ENCODE assay signal across 9 mouse cellular contexts in genomic region chr5:74792936-74793335, GRCm38 (mm10).
DNase-seq lines count a peak whose midpoint lies in the region; ATAC-seq lines count a peak whose summit lies in the region.
"Had no signal": no experiment of that assay in that cellular context is flagged by ENCODE, and none has a peak within 500 bp of the region (broad histone marks: within the 10 kb centered on the region; RNA-seq: fewer than 3 reads in every experiment).

No protein-coding gene starts in this region.

- ATAC-seq in lung, embryonic 16.5 days (ENCODE audit: low read depth): peak; percentile 43
- ATAC-seq in heart, embryonic 14.5 days (ENCODE audit: insufficient number of reproducible peaks, insufficient read depth, low FRiP score, low read depth): no peak
- ATAC-seq in stomach, embryonic 15.5 days (ENCODE audit: insufficient read depth, low FRiP score, low read depth): no peak

- H3K27ac ChIP-seq in lung, embryonic 16.5 days (ENCODE audit: low read length): peak overlapping the region; percentile 90
- peak overlapping the region; percentile 52 to 59 for H3K27ac ChIP-seq in heart, embryonic 14.5 days (replicated peaks in 1 of 2; ENCODE audit: control insufficient read depth in 1 of 2, insufficient read depth in 1 of 2, low read depth in 2 of 2, low read length in 2 of 2)
- peak overlapping the region; percentile 86 for H3K27ac ChIP-seq in stomach, embryonic 15.5 days

- no peaks in the 10 kb centered on the region for H3K36me3 ChIP-seq in lung, embryonic 16.5 days (ENCODE audit: control insufficient read depth, insufficient read depth, low read length)
- no peaks in the 10 kb centered on the region for H3K36me3 ChIP-seq in heart, embryonic 14.5 days (ENCODE audit: control insufficient read depth, insufficient read depth, low read length)
- H3K36me3 ChIP-seq in stomach, embryonic 15.5 days: no peaks in the 10 kb centered on the region
- H3K36me3 ChIP-seq: G1E had no signal

- no peak overlapping the region for H3K4me2 ChIP-seq in lung, embryonic 16.5 days (ENCODE audit: low read depth, low read length)
- no peak overlapping the region for H3K4me2 ChIP-seq in heart, embryonic 14.5 days (ENCODE audit: low read length)
- H3K4me2 ChIP-seq in stomach, embryonic 15.5 days: no peak overlapping the region

- no peaks in the 10 kb centered on the region for H3K27me3 ChIP-seq in lung, embryonic 16.5 days (ENCODE audit: control insufficient read depth, insufficient read depth, low read depth, low read length)
- H3K27me3 ChIP-seq in heart, embryonic 14.5 days (ENCODE audit: control insufficient read depth, insufficient read depth, low read length): peaks cover 12% of the 10 kb centered on the region
- no peaks in the 10 kb centered on the region for H3K27me3 ChIP-seq in stomach, embryonic 15.5 days (replicated peaks)

- H3K4me1 ChIP-seq in lung, embryonic 16.5 days (replicated peaks; ENCODE audit: control insufficient read depth, insufficient read depth, low read length): peaks cover 21% of the 10 kb centered on the region
- peaks cover 6 to 13% of the 10 kb centered on the region in 2 experiments; a peak in 3 of 4 replicates for H3K4me1 ChIP-seq in heart, embryonic 14.5 days (ENCODE audit: control insufficient read depth in 2 of 2, insufficient read depth in 2 of 2, low read length in 2 of 2)
- H3K4me1 ChIP-seq in stomach, embryonic 15.5 days: peaks cover 14% of the 10 kb centered on the region

- no peak for DNase-seq in lung, postnatal 14 days
- peak; percentile 41 for DNase-seq in kidney, postnatal 14 days
- DNase-seq in thymus, postnatal 14 days: no peak
- DNase-seq in frontal cortex, postnatal 14 days (ENCODE audit: low spot score in 2 of 2): no peak
- DNase-seq in spleen, postnatal 4 days (ENCODE audit: low spot score in 2 of 2): no peak

- H3K9me3 ChIP-seq in lung, embryonic 16.5 days (ENCODE audit: control insufficient read depth, low read length): no peaks in the 10 kb centered on the region
- no peaks in the 10 kb centered on the region; the same call in 1 of the 2 replicates for H3K9me3 ChIP-seq in heart, embryonic 14.5 days (ENCODE audit: control insufficient read depth, low read length)
- H3K9me3 ChIP-seq in stomach, embryonic 15.5 days: no peaks in the 10 kb centered on the region
- H3K9me3 ChIP-seq: G1E had no signal

- no peak overlapping the region for H3K9ac ChIP-seq in lung, embryonic 16.5 days (ENCODE audit: low read length)
- no peak overlapping the region for H3K9ac ChIP-seq in heart, embryonic 14.5 days (ENCODE audit: low read length)
- H3K9ac ChIP-seq in stomach, embryonic 15.5 days: no peak overlapping the region

- 16% methylated on average over 8 of the region's 8 CpGs for WGBS in lung, embryonic 16.5 days
- 39% methylated on average over 8 of the region's 8 CpGs for WGBS in heart, embryonic 14.5 days
- WGBS in stomach, embryonic 15.5 days: 21% methylated on average over 8 of the region's 8 CpGs

- H3K4me3 ChIP-seq in lung, embryonic 16.5 days (ENCODE audit: low read length): no peak overlapping the region
- no peak overlapping the region for H3K4me3 ChIP-seq in heart, embryonic 14.5 days (ENCODE audit: control insufficient read depth in 1 of 2, insufficient read depth in 1 of 2, low read depth in 1 of 2, low read length in 2 of 2)
- no peak overlapping the region for H3K4me3 ChIP-seq in stomach, embryonic 15.5 days (replicated peaks)
